In genomic region chr8:91806720-91807241, GRCm38 (mm10) we compare ENCODE assay signal across 12 mouse cellular contexts. TPM values are rescaled to one million over a fixed set of nuclear protein-coding genes. Genes with fewer than 3 reads are reported as not detected.
DNase-seq lines count a peak whose midpoint lies in the region; ATAC-seq and TF ChIP-seq lines count a peak whose summit lies in the region.
"Had no signal": no experiment of that assay in that cellular context is flagged by ENCODE, and none has a peak within 500 bp of the region (broad histone marks: within the 10 kb centered on the region; RNA-seq: fewer than 3 reads in every experiment).

No protein-coding gene starts in this region.

- peaks cover 89% of the 10 kb centered on the region for H3K27me3 ChIP-seq in heart, embryonic 13.5 days (replicated peaks)
- H3K27me3 ChIP-seq in hindbrain, embryonic 12.5 days = peaks cover 56% of the 10 kb centered on the region
- H3K27me3 ChIP-seq in limb, embryonic 13.5 days = peaks cover 99% of the 10 kb centered on the region
- H3K27me3 ChIP-seq in midbrain, embryonic 16.5 days (ENCODE audit: control insufficient read depth, insufficient read depth, low read depth, low read length) = peaks cover 21% of the 10 kb centered on the region
- H3K27me3 ChIP-seq in intestine, postnatal 0 days (replicated peaks; ENCODE audit: control insufficient read depth, insufficient read depth, low read length) = peaks cover 78% of the 10 kb centered on the region

- DNase-seq in heart, adult 11 months = no peak
- DNase-seq in ovary, adult 18-20 months (ENCODE audit: low spot score) = no peak
- no peak for DNase-seq in adipocyte (ENCODE audit: low spot score)
- DNase-seq: cerebellum, adult 18-20 months had no signal

- WGBS in heart, embryonic 13.5 days = 21% methylated on average over 12 of the region's 12 CpGs
- WGBS in hindbrain, embryonic 12.5 days = 11% methylated on average over 12 of the region's 12 CpGs
- 8% methylated on average over 12 of the region's 12 CpGs for WGBS in limb, embryonic 13.5 days
- WGBS in midbrain, embryonic 16.5 days = 9% methylated on average over 12 of the region's 12 CpGs
- 15% methylated on average over 12 of the region's 12 CpGs for WGBS in intestine, postnatal 0 days

- H3K9me3 ChIP-seq in heart, embryonic 13.5 days = no peaks in the 10 kb centered on the region
- H3K9me3 ChIP-seq in hindbrain, embryonic 12.5 days (replicated peaks) = no peaks in the 10 kb centered on the region
- H3K9me3 ChIP-seq in limb, embryonic 13.5 days = no peaks in the 10 kb centered on the region
- no peaks in the 10 kb centered on the region for H3K9me3 ChIP-seq in midbrain, embryonic 16.5 days (replicated peaks; ENCODE audit: control insufficient read depth, low read length, poor library complexity, severe bottlenecking)
- H3K9me3 ChIP-seq in intestine, postnatal 0 days (ENCODE audit: control insufficient read depth) = no peaks in the 10 kb centered on the region

- H3K4me2 ChIP-seq in heart, embryonic 13.5 days = peak overlapping the region; percentile 69
- peak overlapping the region; percentile 62 for H3K4me2 ChIP-seq in hindbrain, embryonic 12.5 days (replicated peaks)
- H3K4me2 ChIP-seq in limb, embryonic 13.5 days (replicated peaks) = peak overlapping the region; percentile 58
- H3K4me2 ChIP-seq in midbrain, embryonic 16.5 days (ENCODE audit: low read length) = peak overlapping the region; percentile 50
- no peak overlapping the region for H3K4me2 ChIP-seq in intestine, postnatal 0 days (replicated peaks; ENCODE audit: low read depth)

- no peak overlapping the region for H3K27ac ChIP-seq in heart, embryonic 13.5 days (replicated peaks)
- H3K27ac ChIP-seq in hindbrain, embryonic 12.5 days = peak overlapping the region; percentile 88
- no peak overlapping the region for H3K27ac ChIP-seq in limb, embryonic 13.5 days
- H3K27ac ChIP-seq in midbrain, embryonic 16.5 days (ENCODE audit: low read length) = peak overlapping the region; percentile 56
- H3K27ac ChIP-seq in intestine, postnatal 0 days (ENCODE audit: low read depth, low read length) = no peak overlapping the region

- no peak for TF ChIP-seq CTCF in intestine, postnatal 0 days (IDR thresholded peaks at IDR 0.05; ENCODE audit: low read depth)

- H3K4me3 ChIP-seq in heart, embryonic 13.5 days = peak overlapping the region; percentile 47
- peak overlapping the region; percentile 36 for H3K4me3 ChIP-seq in hindbrain, embryonic 12.5 days
- H3K4me3 ChIP-seq in limb, embryonic 13.5 days = peak overlapping the region; percentile 16; the same call in 1 of the 2 replicates
- peak overlapping the region; percentile 21; the same call in 1 of the 2 replicates for H3K4me3 ChIP-seq in midbrain, embryonic 16.5 days (ENCODE audit: low read depth, low read length)
- H3K4me3 ChIP-seq in intestine, postnatal 0 days (ENCODE audit: low read depth, low read length) = no peak overlapping the region
- H3K4me3 ChIP-seq: myocyte had no signal

- peaks cover 47% of the 10 kb centered on the region for H3K4me1 ChIP-seq in heart, embryonic 13.5 days
- peaks cover 51% of the 10 kb centered on the region for H3K4me1 ChIP-seq in hindbrain, embryonic 12.5 days
- H3K4me1 ChIP-seq in limb, embryonic 13.5 days = peaks cover 32% of the 10 kb centered on the region
- H3K4me1 ChIP-seq in midbrain, embryonic 16.5 days (ENCODE audit: control insufficient read depth, insufficient read depth, low read length) = peaks cover 20% of the 10 kb centered on the region
- 0 out of 2 replicates have a peak, but pooled peaks cover 4% of the 10 kb centered on the region for H3K4me1 ChIP-seq in intestine, postnatal 0 days (replicated peaks; ENCODE audit: control insufficient read depth, insufficient read depth, low read length)

- no peaks in the 10 kb centered on the region for H3K36me3 ChIP-seq in heart, embryonic 13.5 days
- no peaks in the 10 kb centered on the region for H3K36me3 ChIP-seq in hindbrain, embryonic 12.5 days
- no peaks in the 10 kb centered on the region for H3K36me3 ChIP-seq in limb, embryonic 13.5 days
- H3K36me3 ChIP-seq in midbrain, embryonic 16.5 days (ENCODE audit: control insufficient read depth, insufficient read depth, low read length) = no peaks in the 10 kb centered on the region
- no peaks in the 10 kb centered on the region for H3K36me3 ChIP-seq in intestine, postnatal 0 days (ENCODE audit: control insufficient read depth, insufficient read depth)

- H3K9ac ChIP-seq in heart, embryonic 13.5 days = peak overlapping the region; percentile 75
- H3K9ac ChIP-seq in hindbrain, embryonic 12.5 days = 0 out of 2 replicates have a peak overlapping the region, but pooled peaks have one; percentile 71
- H3K9ac ChIP-seq in limb, embryonic 13.5 days = no peak overlapping the region
- 0 out of 2 replicates have a peak overlapping the region, but pooled peaks have one; percentile 7 for H3K9ac ChIP-seq in midbrain, embryonic 16.5 days (ENCODE audit: low read depth, low read length)
- no peak overlapping the region for H3K9ac ChIP-seq in intestine, postnatal 0 days (ENCODE audit: low read depth, low read length)

- ATAC-seq in heart, embryonic 13.5 days (ENCODE audit: extremely low read depth, insufficient number of reproducible peaks, low FRiP score, low TSS enrichment) = no peak
- ATAC-seq in hindbrain, embryonic 12.5 days (ENCODE audit: low FRiP score) = no peak
- ATAC-seq in limb, embryonic 13.5 days (ENCODE audit: low FRiP score, low read depth) = no peak
- ATAC-seq in midbrain, embryonic 16.5 days = no peak
- no peak for ATAC-seq in intestine, postnatal 0 days
- ATAC-seq: activated CD4-positive, CD25-positive, alpha-beta regulatory T cell, adult 4 months; CD4-positive, CD25-positive, alpha-beta regulatory T cell, adult 4 months had no signal

RNA-seq across cellular contexts. Expression of gene Irx3, which starts 4.9 kb away (rescaled TPM):
- 12.8 and 14.6 TPM in 2 replicates for polyA plus RNA-seq in heart, embryonic 13.5 days (2015; fragmentation: Nextera tagmentation; extraction: Ambion mirVana)
- 52.8 and 56.7 TPM in 2 replicates for polyA plus RNA-seq in hindbrain, embryonic 12.5 days (2016; fragmentation: Nextera tagmentation; extraction: Ambion mirVana)
- polyA plus RNA-seq in limb, embryonic 13.5 days (2015; fragmentation: Nextera tagmentation; extraction: Ambion mirVana) = 12.1 and 13.3 TPM in 2 replicates
- 16.2 and 16.9 TPM in 2 replicates for polyA plus RNA-seq in midbrain, embryonic 16.5 days (2015; fragmentation: Nextera tagmentation; extraction: Ambion mirVana)
- 0.29 and 0.60 TPM in 2 replicates for polyA plus RNA-seq in intestine, postnatal 0 days (2015; fragmentation: Nextera tagmentation; extraction: Ambion mirVana)
- polyA plus RNA-seq: activated CD4-positive, CD25-positive, alpha-beta regulatory T cell, adult 4 months; CD4-positive, CD25-positive, alpha-beta regulatory T cell, adult 4 months had no signal

Comparison
In these comparisons a context has a peak if more than half of its experiments do, and no peak if none do; other contexts are left out.
1. H3K27ac ChIP-seq: peak in hindbrain, embryonic 12.5 days (single experiment) and midbrain, embryonic 16.5 days (single experiment); none in heart, embryonic 13.5 days (single experiment), limb, embryonic 13.5 days (single experiment) and intestine, postnatal 0 days (single experiment).
2. H3K9ac ChIP-seq: peak in heart, embryonic 13.5 days (single experiment), hindbrain, embryonic 12.5 days (single experiment) and midbrain, embryonic 16.5 days (single experiment); none in limb, embryonic 13.5 days (single experiment) and intestine, postnatal 0 days (single experiment).